Mouse (Mus musculus) cerebellum, postnatal 25 days (tissue): ENCODE data around the gene Nfasc.

Experiments
- DNase-seq, 2 experiments: peaks; one replicate each; pipeline ENCODE4 v3.0.0; 2021; ENCODE audit warnings: mixed read lengths in 2 of 2

Gene Nfasc

GRCm38 (mm10) chr1:132641049-132641795, 100.4 kb downstream of the Nfasc start:
- DNase-seq, result no peak

- DNase-seq, result no peak
Measured at GRCm38 (mm10) chr1:132640256-132640655, 101.3 kb downstream of the Nfasc start.

- DNase-seq, result peak; percentile 61
Measured at GRCm38 (mm10) chr1:132637346-132637745, 104.3 kb downstream of the Nfasc start.

- peak; percentile 72 to 81 for DNase-seq
Measured at GRCm38 (mm10) chr1:132629611-132630370, 111.8 kb downstream of the Nfasc start.

- no peak for DNase-seq
Measured at GRCm38 (mm10) chr1:132628599-132628998, 113.0 kb downstream of the Nfasc start.

- DNase-seq, result no peak
Measured at GRCm38 (mm10) chr1:132628183-132628582, 113.4 kb downstream of the Nfasc start.

- DNase-seq, result no peak
Measured at GRCm38 (mm10) chr1:132626125-132626756, 115.4 kb downstream of the Nfasc start.

- no peak for DNase-seq
Measured at GRCm38 (mm10) chr1:132625034-132625433, 116.6 kb downstream of the Nfasc start.

GRCm38 (mm10) chr1:132624466-132624865, 117.1 kb downstream of the Nfasc start:
- no peak for DNase-seq

- no peak for DNase-seq
Measured at GRCm38 (mm10) chr1:132623641-132624336, 117.8 kb downstream of the Nfasc start.

- no peak for DNase-seq
Measured at GRCm38 (mm10) chr1:132612066-132612465, 129.5 kb downstream of the Nfasc start.

GRCm38 (mm10) chr1:132609048-132609634, 132.5 kb downstream of the Nfasc start:
- peak; percentile 83 to 87 for DNase-seq

- DNase-seq, result no peak
Measured at GRCm38 (mm10) chr1:132602161-132602560, 139.4 kb downstream of the Nfasc start.

GRCm38 (mm10) chr1:132598024-132598423, 143.6 kb downstream of the Nfasc start:
- DNase-seq, result peak in 1 of 2 experiments; percentile 35

- DNase-seq, result no peak
Measured at GRCm38 (mm10) chr1:132595741-132596140, 145.9 kb downstream of the Nfasc start.

- DNase-seq, result peak; percentile 90 to 93
Measured at GRCm38 (mm10) chr1:132594587-132594986, 147.0 kb downstream of the Nfasc start.

- DNase-seq, result no peak
Measured at GRCm38 (mm10) chr1:132592145-132592544, 149.5 kb downstream of the Nfasc start.

- peak; percentile 51 to 58 for DNase-seq
Measured at GRCm38 (mm10) chr1:132591399-132591930, 150.1 kb downstream of the Nfasc start.

GRCm38 (mm10) chr1:132586679-132587201, 154.9 kb downstream of the Nfasc start:
- no peak for DNase-seq

- no peak for DNase-seq
Measured at GRCm38 (mm10) chr1:132585376-132585775, 156.2 kb downstream of the Nfasc start.

GRCm38 (mm10) chr1:132582998-132583604, 158.5 kb downstream of the Nfasc start:
- no peak for DNase-seq
